Mouse (Mus musculus): ENCODE results near the gene Ggact.

DNA sequence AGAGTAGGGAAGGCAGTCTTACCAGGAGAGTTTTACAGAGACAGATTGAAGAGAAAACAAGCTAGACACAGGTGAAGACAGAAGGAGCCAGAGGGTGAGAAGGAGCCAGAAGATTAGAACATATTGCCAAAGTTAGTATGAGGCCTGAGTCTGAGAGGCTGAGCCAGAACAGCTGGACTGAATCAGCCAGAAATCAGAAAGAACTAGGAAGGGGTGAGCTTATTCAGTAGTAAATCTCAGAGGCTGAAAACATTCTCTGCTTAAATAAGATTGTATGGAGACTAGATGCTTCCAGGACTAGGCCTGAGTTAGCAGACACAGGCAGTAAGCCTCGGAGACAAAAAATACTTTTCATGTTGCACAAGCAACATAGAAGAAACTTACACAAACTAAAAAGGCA is 53.8 kb downstream of the Ggact start:
- TF ChIP-seq POLR2A (IDR thresholded peaks at IDR 0.05; ENCODE audit: borderline replicate concordance, low read depth, low read length) = no peak
- no peak for TF ChIP-seq CTCF (IDR thresholded peaks at IDR 0.05; ENCODE audit: low read depth, low read length)
